17 mouse cellular contexts compared by ENCODE assay signal in genomic region chr10:20317466-20317865, GRCm38 (mm10). TPM values are rescaled to one million over a fixed set of nuclear protein-coding genes. Genes with fewer than 3 reads are reported as not detected.
DNase-seq lines count a peak whose midpoint lies in the region; ATAC-seq and TF ChIP-seq lines count a peak whose summit lies in the region.
"Had no signal": no experiment of that assay in that cellular context is flagged by ENCODE, and none has a peak within 500 bp of the region (broad histone marks: within the 10 kb centered on the region; RNA-seq: fewer than 3 reads in every experiment).

No protein-coding gene starts in this region.

- no peak for DNase-seq in heart, postnatal 25 days (ENCODE audit: low spot score)
- no peak for DNase-seq in CH12.LX (ENCODE audit: extremely low read depth)
- no peak for DNase-seq in liver, embryonic 11.5 days (ENCODE audit: low spot score)
- no peak for DNase-seq in B cell, adult 2 months
- DNase-seq: cerebellum, adult 2 months; gastrocnemius, postnatal 10 days; layer of hippocampus, postnatal 36 days; lung, adult 18-20 months had no signal

- H3K4me1 ChIP-seq in heart, embryonic 12.5 days (replicated peaks) = peaks cover 13% of the 10 kb centered on the region
- H3K4me1 ChIP-seq in CH12.LX (ENCODE audit: control insufficient read depth in 1 of 2, insufficient read depth in 2 of 2) (peaks cover 0 to 26% of the 10 kb centered on the region in 2 experiments; a peak in 1 of 4 replicates), E14TG2a.4 (replicated peaks; ENCODE audit: low read depth, low read length) (peaks cover 58% of the 10 kb centered on the region)
- H3K4me1 ChIP-seq in liver, embryonic 11.5 days (replicated peaks; ENCODE audit: control insufficient read depth, insufficient read depth, low read length) = peaks cover 17% of the 10 kb centered on the region

- intact Hi-C loops in heart, postnatal 25 days (cut with DNase I) = no loop called here

- TF ChIP-seq RAD21 in CH12.LX (IDR thresholded peaks at IDR 0.05; ENCODE audit: low read depth, low read length) = no peak

- in situ Hi-C loops in CH12.LX (cut with MboI; ENCODE audit: low pct_ligation_motif_present, low pct_unique_long_range_greater_than_20kb, low sequenced_read_pairs) = no loop called here

- TF ChIP-seq EP300 in CH12.LX (IDR thresholded peaks at IDR 0.05; ENCODE audit: low read length) = no peak

- WGBS in heart, embryonic 12.5 days = 44% methylated on average over 5 of the region's 5 CpGs
- 42% methylated on average over 5 of the region's 5 CpGs for WGBS in liver, embryonic 11.5 days

- no peaks in the 10 kb centered on the region for H3K27me3 ChIP-seq in heart, embryonic 12.5 days (replicated peaks)
- H3K27me3 ChIP-seq in CH12.LX (replicated peaks) (no peaks in the 10 kb centered on the region), E14TG2a.4 (ENCODE audit: insufficient read depth, low read length) (no peaks in the 10 kb centered on the region)
- H3K27me3 ChIP-seq in liver, embryonic 11.5 days (replicated peaks; ENCODE audit: control insufficient read depth, insufficient read depth, low read length) = no peaks in the 10 kb centered on the region
- H3K27me3 ChIP-seq: kidney, embryonic 15.5 days; limb, embryonic 13.5 days had no signal

- ATAC-seq in heart, embryonic 12.5 days (ENCODE audit: insufficient number of reproducible peaks, low FRiP score) = no peak
- no peak; the same call in 1 of the 2 replicates for ATAC-seq in liver, embryonic 11.5 days (replicated peaks; ENCODE audit: low FRiP score)
- no peak for ATAC-seq in activated CD4-positive, CD25-positive, alpha-beta regulatory T cell, adult 4 months

- no peak overlapping the region for H3K27ac ChIP-seq in heart, embryonic 12.5 days (ENCODE audit: poor library complexity, severe bottlenecking)
- no peak overlapping the region for H3K27ac ChIP-seq in CH12.LX (ENCODE audit: insufficient read depth, low read depth)
- H3K27ac ChIP-seq in liver, embryonic 11.5 days (ENCODE audit: low read depth, low read length) = no peak overlapping the region
- H3K27ac ChIP-seq: embryonic facial prominence, embryonic 10.5 days; hindbrain, embryonic 14.5 days; kidney, embryonic 15.5 days; limb, embryonic 13.5 days; midbrain, embryonic 10.5 days; stomach, postnatal 0 days had no signal

- H3K4me3 ChIP-seq in heart, embryonic 12.5 days = no peak overlapping the region
- H3K4me3 ChIP-seq in CH12.LX (replicated peaks in 1 of 3; ENCODE audit: low read depth in 2 of 3, low read length in 2 of 3, poor library complexity in 1 of 3) = no peak overlapping the region
- peak overlapping the region; percentile 37 for H3K4me3 ChIP-seq in E14TG2a.4 (replicated peaks; ENCODE audit: low read length)
- no peak overlapping the region for H3K4me3 ChIP-seq in liver, embryonic 11.5 days (ENCODE audit: low read depth, low read length)
- H3K4me3 ChIP-seq: embryonic facial prominence, embryonic 10.5 days; kidney, embryonic 15.5 days; limb, embryonic 13.5 days; midbrain, embryonic 10.5 days had no signal

- no peak overlapping the region for H3K9ac ChIP-seq in heart, embryonic 12.5 days
- H3K9ac ChIP-seq in CH12.LX (ENCODE audit: insufficient read depth, low read depth) = no peak overlapping the region
- H3K9ac ChIP-seq in liver, embryonic 11.5 days (ENCODE audit: low read depth, low read length) = no peak overlapping the region; the same call in 1 of the 2 replicates
- H3K9ac ChIP-seq: hindbrain, embryonic 14.5 days; kidney, embryonic 15.5 days; limb, embryonic 13.5 days had no signal

- peak overlapping the region; percentile 26 for H3K4me2 ChIP-seq in heart, embryonic 12.5 days
- H3K4me2 ChIP-seq in CH12.LX (ENCODE audit: insufficient read depth, low read depth, poor library complexity, severe bottlenecking) = peak overlapping the region; percentile 30
- H3K4me2 ChIP-seq in liver, embryonic 11.5 days = peak overlapping the region; percentile 19
- H3K4me2 ChIP-seq: hindbrain, embryonic 14.5 days; kidney, embryonic 15.5 days; limb, embryonic 13.5 days had no signal

- H3K9me3 ChIP-seq in heart, embryonic 12.5 days (replicated peaks) = no peaks in the 10 kb centered on the region
- H3K9me3 ChIP-seq in CH12.LX (replicated peaks; ENCODE audit: low read length) (no peaks in the 10 kb centered on the region), E14TG2a.4 (ENCODE audit: low read length) (no peaks in the 10 kb centered on the region)
- no peaks in the 10 kb centered on the region for H3K9me3 ChIP-seq in liver, embryonic 11.5 days (ENCODE audit: control insufficient read depth, low read length)
- H3K9me3 ChIP-seq: embryonic facial prominence, embryonic 10.5 days; kidney, embryonic 15.5 days; limb, embryonic 13.5 days; midbrain, embryonic 10.5 days had no signal

- no peak for TF ChIP-seq POLR2A in CH12.LX (IDR thresholded peaks at IDR 0.05; ENCODE audit: low read depth, low read length)

- H3K36me3 ChIP-seq in heart, embryonic 12.5 days = peaks cover 21% of the 10 kb centered on the region
- peaks cover 9 to 50% of the 10 kb centered on the region in 2 experiments for H3K36me3 ChIP-seq in CH12.LX (replicated peaks in 1 of 2; ENCODE audit: control insufficient read depth in 1 of 2, insufficient read depth in 1 of 2, low read length in 1 of 2)
- H3K36me3 ChIP-seq in E14TG2a.4 (ENCODE audit: insufficient read depth, low read length) = peaks cover 60% of the 10 kb centered on the region
- peaks cover 10% of the 10 kb centered on the region; the same call in 1 of the 2 replicates for H3K36me3 ChIP-seq in liver, embryonic 11.5 days (ENCODE audit: control insufficient read depth, insufficient read depth, low read length)

- TF ChIP-seq CTCF in CH12.LX (conservative IDR thresholded peaks at IDR 0.05 in 1 of 2, IDR thresholded peaks at IDR 0.05 in 1 of 2; ENCODE audit: low read depth in 2 of 2, low read length in 2 of 2) (no peak), E14TG2a.4 (conservative IDR thresholded peaks at IDR 0.05; ENCODE audit: low read length) (no peak)

- dilution Hi-C loops in CH12.LX (cut with MboI; ENCODE audit: extremely low pct_ligation_motif_present, extremely low pct_unique_long_range_greater_than_20kb, low sequenced_read_pairs) = no loop called here

- H3K79me2 ChIP-seq in CH12.LX (replicated peaks; ENCODE audit: control insufficient read depth, extremely low read depth, insufficient read depth, poor library complexity, severe bottlenecking) = peaks cover 76% of the 10 kb centered on the region

TF ChIP-seq in CH12.LX, 34 proteins besides CTCF, POLR2A, EP300 and RAD21:
- peak; percentile 20; the same call in 1 of the 2 replicates for TF ChIP-seq CHD2 (IDR thresholded peaks at IDR 0.05; ENCODE audit: low read length)
- TF ChIP-seq TBP (conservative IDR thresholded peaks at IDR 0.05; ENCODE audit: low read depth, low read length) = no peak
- TF ChIP-seq ELF1 (IDR thresholded peaks at IDR 0.05; ENCODE audit: low read depth, low read length) = no peak
TF ChIP-seq in CH12.LX: peak in this region for 1.

RNA-seq across cellular contexts. Expression of gene Bclaf1, which starts 5.2 kb away (rescaled TPM):
- polyA plus RNA-seq in heart, embryonic 12.5 days (2016; fragmentation: Nextera tagmentation; extraction: Ambion mirVana) = 94.4 and 98.8 TPM in 2 replicates
- 10 to 100 TPM; 45.5 to 58.2 TPM for total RNA-seq in heart, postnatal 25 days (2021)
- total RNA-seq in CH12.LX (2012; rRNA removed) (84.2 and 130 TPM in 2 replicates), CH12.LX (2014; rRNA removed) (186 and 208 TPM in 2 replicates)
- polyA plus RNA-seq in CH12.LX (2012; ENCODE audit: insufficient read length, low read depth) = 242 and 246 TPM in 2 replicates
- polyA plus RNA-seq in liver, embryonic 11.5 days (2014; fragmentation: Nextera tagmentation; extraction: Ambion mirVana) = 129 and 133 TPM in 2 replicates
- polyA plus RNA-seq in activated CD4-positive, CD25-positive, alpha-beta regulatory T cell, adult 4 months (2017; shearing (Covaris generic)) = 100 to 1,000 TPM; 156 to 168 TPM

RNA-seq across cellular contexts. Expression of gene Mtfr2, which starts 30.1 kb away (rescaled TPM):
- polyA plus RNA-seq in heart, embryonic 12.5 days (2016; fragmentation: Nextera tagmentation; extraction: Ambion mirVana) = 2.4 and 3.2 TPM in 2 replicates
- total RNA-seq in heart, postnatal 25 days (2021) = under 1 TPM in 1 of 2 experiments, not detected in 1; 0.16 TPM
- 4.0 and 4.4 TPM in 2 replicates for total RNA-seq in CH12.LX (2012; rRNA removed)
- total RNA-seq in CH12.LX (2014; rRNA removed) = 3.2 and 3.8 TPM in 2 replicates
- 15.3 and 16.9 TPM in 2 replicates for polyA plus RNA-seq in CH12.LX (2012; ENCODE audit: insufficient read length, low read depth)
- polyA plus RNA-seq in liver, embryonic 11.5 days (2014; fragmentation: Nextera tagmentation; extraction: Ambion mirVana) = 3.0 and 4.1 TPM in 2 replicates
- polyA plus RNA-seq in activated CD4-positive, CD25-positive, alpha-beta regulatory T cell, adult 4 months (2017; shearing (Covaris generic)) = 1 to 10 TPM; 1.3 to 2.2 TPM
